Mouse (Mus musculus) layer of hippocampus, adult 9-10 months (tissue): ENCODE data around the gene Nckap1l.
"Not testable (repeated sequence)": the region's sequence is repeated elsewhere in the genome, so short reads cannot be mapped to it uniquely, and the experiment has no call there.

Source experiments
- DNase-seq: peaks from one replicate; pipeline ENCODE4 v3.0.0; 2022; ENCODE audit warnings: low spot score

The Nckap1l gene

DNA sequence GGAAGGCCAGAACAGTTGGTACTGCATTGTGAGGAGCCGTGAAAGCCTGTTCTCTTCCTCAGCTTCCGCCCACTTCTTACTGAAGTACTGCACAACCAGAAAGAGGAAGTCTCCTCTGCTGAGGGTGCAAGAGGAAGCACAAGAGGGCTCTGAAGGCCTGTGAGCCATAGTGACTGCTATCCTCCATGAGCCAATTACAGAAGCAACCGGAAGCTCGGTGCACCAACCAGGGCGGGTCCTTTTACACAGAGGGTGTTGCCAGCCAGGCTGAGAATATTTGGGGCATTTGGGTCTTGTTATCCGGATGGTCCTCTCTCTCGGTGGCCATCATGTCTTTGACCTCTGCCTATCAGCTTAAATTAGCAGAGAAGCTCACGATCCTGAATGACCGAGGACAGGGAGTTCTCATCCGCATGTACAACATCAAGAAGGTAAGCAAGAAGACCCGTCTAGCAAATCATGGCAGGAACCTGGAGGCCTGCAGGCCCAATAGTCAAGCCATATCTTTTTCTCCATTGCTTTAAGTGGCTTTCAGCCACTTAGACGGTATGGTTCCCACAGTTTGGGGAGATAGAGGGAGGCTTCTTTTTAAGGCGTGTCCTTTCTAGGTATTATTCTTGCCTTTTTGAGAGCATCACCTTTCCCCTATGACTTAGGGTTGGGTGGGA, at the start of gene Nckap1l:
Nckap1l (plus strand) TSS at position 244 of the 668 bp plus-strand sequence.
- DNase-seq, result peak; percentile 30

DNA sequence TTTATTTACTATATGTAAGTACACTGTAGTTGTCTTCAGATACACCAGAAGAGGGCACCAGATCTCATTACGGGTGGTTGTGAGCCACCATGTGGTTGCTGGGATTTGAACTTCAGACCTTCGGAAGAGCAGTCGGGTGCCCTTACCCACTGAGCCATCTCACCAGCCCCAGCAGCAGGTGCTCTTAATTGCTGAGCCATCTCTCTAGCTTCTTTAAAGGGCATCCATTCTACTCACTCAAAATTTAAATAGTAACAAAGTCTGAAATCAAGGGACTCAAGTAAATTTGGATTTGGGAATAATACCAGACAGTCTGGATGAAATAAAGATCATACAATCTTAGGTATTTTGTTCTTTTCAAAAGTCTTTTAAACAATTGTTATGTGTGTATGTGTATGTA, 48.0 kb upstream of the Nckap1l start:
- DNase-seq, result not testable (repeated sequence)

DNA sequence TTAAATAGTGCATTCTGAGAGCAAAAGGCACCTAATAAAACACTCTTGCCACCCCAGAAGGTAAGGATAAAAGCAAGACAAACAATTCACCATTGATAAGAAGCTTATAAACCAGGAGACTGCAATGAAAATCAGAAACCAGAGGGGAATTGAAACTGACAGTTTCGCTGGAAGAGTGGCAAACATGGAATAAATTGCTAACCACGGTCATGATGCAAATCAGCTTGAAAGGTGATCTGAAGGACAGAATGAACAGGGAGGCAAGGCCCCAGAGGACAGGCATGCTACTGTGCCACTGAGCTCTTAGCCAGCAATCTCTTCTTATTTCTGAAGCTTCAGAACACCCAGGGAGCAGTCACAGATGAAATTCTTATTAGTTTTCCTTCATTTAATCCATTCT, 26.6 kb upstream of the Nckap1l start:
- DNase-seq, result no peak

DNA sequence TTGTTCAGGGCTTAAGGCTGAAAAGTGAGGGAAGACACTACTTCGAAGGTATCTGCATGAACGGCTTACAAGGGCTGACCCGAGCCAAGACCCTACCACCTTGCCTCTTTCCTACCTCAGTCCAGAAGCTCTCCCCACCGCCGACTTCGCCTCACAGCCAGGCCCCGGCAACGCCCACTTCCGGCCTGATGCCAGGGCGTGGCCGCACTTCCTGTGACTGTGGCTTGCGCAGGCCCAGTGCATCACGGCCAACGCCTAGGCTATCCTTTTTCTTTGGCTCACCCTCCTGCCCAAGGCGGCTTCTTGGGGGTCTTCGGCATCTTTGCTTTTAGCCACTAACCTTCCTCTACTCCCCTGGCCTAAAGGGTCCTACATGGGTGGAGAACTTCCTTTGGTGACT, 23.4 kb upstream of the Nckap1l start, which contains the start of gene Gtsf1:
Gtsf1 (minus strand) TSS at position 230 of the 400 bp plus-strand sequence.
- DNase-seq, result no peak

DNA sequence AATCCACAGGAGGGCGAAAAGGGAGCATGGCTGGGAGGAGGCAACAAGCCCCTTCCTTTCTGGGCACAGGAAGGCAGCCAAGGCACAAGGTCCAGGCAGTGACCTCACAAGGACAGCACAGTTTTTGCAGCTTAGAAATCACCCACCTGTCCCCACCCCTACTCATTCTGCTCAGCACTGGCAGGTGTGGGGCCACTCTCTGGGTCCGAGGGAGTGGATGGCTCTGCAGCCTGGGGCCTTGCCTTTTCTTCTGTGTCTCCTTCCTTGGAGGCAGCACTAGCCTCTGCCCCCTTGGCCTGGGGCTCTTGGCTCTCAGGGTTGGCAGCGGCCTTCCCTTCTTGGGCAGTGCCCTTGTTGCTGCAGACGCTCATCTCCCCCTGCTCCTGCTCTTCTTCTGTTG, 7.6 kb upstream of the Nckap1l start:
- not testable (repeated sequence) for DNase-seq

DNA sequence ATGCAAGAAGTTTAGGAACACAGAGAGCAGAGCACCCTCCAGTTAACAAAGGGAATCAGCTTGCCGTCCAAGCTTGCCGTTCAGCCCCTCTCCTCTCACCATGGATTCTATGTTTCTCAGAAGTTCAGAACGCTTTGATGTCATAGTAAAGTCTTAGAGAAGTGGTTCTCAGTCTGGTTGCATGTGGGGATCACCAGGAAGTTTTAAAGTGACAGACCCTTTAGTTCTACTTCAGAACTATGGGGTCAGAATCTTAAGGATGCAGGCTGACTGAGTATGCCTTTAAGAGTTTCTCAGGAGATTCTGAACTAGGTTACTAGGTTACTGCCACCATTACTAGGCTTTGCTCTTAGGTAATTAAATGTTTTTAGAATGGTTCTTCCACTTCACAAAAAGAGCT, 5.2 kb upstream of the Nckap1l start, which contains the start of gene Gtsf2:
Gtsf2 (minus strand) TSS at position 101 of the 400 bp plus-strand sequence.
- no peak for DNase-seq

DNA sequence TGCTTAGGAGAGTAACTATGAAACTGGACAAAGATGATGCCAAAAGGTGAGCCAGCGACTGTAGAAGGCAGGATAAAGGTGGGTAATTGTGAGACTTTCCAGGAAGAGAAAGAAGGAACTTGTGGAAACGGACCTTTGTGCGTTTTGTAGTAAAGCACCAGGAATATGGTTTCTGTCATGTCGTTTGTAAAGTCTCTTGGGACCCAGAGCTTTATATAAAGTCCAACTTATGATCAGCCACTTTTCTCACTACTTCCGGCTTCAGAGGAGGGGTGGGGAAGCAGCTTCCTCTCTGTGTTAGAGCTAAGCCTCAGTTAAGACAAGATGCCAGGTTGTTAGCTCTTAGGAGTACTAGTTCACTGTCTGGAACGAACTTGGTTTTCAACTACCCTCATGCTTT, 855 bp downstream of the Nckap1l start:
- DNase-seq, result no peak

DNA sequence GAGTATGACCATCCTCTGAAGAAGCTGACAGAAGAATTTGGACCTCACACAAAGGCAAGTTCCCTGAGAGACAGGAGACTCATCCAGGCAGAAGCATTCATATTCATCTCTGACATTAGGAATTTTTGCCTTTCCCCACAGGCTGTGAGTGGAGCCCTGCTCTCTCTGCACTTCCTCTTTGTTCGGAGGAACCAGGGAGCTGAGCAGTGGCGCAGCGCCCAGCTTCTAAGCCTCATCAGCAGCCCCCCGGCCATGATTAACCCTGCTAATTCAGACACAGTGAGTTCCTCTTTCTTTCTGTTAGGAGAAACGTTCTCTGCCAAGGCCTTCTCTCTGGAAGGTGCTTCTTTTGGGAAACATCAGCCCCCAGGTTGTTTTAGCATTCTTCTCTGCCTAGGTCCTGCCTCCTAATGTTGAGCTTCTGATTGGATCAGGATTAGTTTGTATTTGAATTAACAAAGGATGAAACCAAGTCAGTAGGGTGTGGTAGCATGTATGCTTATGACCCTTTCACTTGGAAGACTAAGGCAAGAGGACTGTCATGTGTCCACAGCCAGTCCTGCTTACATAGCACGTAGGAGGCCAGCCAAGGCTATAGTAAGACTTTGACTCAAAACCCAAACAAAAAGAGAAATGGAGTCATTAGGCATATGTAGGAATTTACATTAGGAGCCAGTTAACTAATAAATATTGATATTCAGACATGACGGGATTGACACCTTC, 9.1 kb downstream of the Nckap1l start:
- DNase-seq, result no peak

DNA sequence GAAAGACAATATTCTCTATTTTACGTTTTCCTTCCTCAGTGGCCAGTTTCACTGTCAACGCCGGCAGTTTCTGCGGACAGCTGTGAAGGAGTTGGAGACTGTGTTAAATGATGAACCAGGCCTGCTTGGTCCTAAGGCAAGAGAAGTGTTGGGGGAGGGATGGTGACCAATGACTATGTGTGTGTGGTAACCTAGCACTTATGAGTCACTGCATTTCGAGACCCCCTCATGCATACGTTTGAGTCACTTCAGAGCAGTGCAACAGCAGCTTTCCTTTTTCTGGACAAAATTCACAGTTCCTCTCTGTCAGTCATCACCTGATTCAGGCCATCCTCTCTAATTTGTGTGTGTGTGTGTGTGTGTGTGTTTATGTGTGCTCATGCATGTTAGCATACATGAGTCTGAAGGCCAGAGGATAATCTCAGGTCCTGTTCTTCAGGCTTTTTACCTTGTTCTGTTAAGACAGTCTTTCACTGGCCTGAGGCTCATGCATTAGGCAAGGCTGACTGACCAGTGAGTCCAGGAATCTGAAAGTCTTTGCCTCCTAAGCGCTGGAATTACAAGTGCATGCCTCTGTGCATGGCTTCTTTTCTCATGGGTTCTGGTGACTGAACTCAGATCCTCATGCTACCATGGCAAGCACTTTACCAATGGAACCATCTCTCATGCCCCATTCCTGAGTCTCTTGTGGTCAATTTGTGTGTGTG, 18.0 kb downstream of the Nckap1l start:
- DNase-seq, result no peak

DNA sequence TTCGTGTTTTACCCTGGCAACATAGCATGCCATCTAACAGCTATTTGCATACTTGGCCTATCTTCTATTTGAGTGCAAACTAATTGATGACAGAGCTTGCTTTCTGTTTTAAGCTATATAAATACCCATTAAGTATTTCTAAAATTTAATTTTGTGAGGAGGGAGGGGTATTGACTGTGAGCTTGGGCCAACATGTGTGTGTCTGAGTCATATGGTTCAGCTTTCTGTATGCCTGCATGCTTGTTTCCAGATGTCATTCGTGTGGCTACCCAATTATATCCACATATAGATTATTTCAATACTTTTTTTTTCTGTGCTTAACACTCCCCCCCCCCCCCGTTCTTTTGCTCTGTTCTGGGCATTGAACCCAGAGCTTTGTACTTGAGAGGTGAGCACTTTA, 18.7 kb downstream of the Nckap1l start:
- no peak for DNase-seq

DNA sequence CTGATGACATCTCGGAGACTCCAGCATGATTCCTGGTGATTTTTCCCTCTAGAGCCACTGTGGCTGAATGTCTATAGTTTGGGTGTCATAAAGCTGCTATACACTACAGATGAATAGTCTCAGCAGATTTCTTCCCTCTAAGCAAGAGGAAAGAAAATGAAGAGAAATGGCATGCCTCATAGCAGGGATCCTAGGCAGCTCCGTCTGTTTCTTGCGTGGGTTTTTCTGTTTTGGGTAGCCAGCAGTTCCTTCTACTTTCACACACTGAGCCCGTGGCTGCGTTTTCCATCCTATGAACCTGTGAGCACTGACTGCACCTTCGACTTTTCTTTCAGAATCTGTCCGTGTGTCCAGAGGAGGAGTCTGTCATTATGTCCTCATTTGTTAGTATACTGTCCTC, 19.6 kb downstream of the Nckap1l start:
- DNase-seq, result no peak

DNA sequence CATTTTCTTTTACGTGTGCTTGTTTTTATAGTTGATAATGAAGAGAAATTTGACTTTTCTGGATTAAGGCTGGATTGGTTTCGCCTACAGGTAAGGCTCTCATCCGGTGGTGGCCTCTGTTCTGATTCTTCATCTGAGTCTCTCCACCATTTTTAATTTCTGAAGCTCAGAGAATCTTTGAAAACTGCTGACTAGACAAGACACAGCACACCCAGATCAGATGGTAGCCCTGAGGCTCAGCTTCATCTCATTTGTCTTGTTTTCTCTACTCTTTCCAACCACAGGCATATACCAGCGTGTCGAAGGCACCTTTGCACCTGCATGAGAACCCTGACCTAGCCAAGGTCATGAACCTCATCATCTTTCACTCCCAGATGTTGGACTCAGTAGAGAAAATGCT, 20.2 kb downstream of the Nckap1l start:
- DNase-seq, result no peak

DNA sequence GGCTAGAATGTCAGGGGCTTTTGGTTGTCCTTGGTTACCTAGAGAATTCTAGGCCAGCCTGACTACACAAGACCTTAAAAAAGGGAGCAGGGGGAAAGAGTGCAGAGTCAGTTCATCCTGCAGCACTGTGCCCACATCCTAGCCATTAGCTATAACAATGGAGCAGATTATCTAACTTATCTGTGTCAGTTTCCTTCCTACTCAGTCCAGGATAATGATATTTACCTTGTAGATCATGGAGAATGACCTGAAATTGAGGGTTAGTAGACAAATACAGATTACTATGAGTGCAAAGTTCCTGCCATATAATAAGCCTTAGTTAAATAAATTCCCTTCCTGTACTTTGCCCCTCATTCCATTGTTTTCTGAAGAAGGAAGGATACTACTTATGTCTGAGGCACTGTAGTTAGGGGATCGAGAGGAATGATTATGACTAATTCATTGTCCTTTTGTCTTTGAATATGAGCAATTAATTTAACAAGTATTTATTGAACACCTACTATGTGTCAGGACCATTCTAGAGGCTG, 25.5 kb downstream of the Nckap1l start:
- no peak for DNase-seq

DNA sequence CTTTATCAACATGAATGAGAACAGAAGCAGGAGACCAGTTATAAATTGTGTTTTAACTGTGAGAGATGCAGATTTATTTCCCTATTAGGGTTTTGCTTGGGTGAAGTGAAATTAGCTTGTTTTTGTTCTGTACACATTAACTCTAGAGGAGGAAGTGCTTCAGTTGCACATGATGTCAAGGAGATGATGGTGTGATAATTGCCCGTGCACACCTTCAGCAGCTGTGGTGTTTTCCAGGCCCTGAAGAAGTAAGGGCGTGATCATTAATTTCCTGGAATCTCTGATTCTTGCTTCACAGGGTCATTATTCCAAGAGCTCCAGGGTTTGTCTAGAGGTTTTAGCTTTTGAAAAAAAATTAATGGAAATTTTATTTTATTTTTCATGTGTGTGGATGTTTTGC, 26.5 kb downstream of the Nckap1l start:
- no peak for DNase-seq

DNA sequence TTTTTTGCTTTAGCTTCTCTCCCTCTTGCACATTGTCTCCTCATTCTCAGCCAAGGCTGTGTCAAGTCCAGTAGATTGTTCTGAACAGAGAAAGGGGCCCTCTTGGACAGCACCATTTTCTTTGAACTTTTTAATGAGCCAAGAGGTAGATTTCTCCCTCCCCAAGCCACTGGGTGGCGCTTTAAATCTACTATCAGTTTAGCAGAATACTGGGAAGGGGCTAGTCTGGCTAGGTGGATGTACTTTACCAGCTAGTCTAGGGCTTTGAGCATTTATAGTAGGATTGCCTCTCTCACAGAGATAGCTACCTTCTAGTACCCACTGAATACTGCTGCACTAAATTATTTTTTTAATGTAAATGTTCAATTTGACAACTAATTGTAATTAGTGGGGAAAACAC, 28.9 kb downstream of the Nckap1l start:
- no peak for DNase-seq

DNA sequence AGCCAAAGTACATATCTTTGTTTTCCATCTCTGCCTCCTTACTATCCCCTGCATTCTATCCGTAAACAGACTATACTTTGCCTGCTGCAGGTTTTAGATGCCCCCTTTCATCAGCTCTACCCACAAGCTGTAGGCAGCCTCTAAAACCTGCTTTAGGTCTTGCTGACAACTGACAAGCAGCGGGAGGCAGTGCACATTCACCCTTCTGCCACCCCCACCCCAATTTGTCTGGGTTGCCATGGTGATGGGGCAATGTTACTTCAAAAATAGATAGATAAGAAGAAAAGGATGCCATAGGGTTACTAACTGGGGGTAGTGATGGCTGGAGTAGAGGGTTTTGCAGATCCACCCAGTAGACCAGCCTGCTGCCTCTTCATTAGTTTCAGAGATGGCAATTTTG, 30.9 kb downstream of the Nckap1l start:
- DNase-seq, result no peak

DNA sequence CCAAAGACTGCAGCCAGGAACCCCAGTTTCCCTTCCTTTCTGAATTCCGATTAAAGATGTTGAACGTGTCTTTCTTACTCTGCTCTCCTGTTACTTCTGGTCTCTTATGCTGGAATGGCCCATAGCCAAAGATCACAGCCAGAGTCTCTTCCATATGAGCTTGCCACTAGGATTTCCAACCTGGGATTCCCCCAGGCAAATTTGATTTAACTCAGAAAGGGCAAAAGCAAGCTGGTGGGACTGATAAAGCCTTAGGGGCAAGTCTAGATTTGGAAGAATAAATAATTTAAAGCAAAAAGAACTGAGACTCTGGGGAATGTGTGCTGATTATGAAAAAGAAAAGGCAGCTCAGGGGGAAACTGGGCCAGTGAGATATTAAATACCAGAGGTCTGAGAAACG, 31.5 kb downstream of the Nckap1l start:
- DNase-seq, result no peak

DNA sequence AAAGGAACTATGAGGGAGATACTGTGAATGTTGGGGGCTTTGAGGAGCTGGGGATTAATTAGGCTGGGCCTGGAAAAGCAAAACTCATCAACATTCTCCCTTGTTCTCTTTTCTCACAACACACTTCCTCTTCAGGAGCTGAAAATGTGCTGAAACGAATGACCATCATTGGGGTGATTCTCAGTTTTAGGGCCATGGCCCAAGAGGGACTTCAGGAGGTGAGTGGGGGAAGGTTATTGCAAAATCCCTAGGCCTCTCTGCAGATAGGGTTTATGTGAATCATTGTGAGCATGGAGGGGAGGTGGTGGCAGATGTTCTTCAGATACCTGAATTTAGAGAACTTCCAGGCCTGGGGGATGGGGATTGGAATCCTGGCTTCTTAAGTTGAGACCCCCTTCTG, 33.1 kb downstream of the Nckap1l start:
- no peak for DNase-seq

DNA sequence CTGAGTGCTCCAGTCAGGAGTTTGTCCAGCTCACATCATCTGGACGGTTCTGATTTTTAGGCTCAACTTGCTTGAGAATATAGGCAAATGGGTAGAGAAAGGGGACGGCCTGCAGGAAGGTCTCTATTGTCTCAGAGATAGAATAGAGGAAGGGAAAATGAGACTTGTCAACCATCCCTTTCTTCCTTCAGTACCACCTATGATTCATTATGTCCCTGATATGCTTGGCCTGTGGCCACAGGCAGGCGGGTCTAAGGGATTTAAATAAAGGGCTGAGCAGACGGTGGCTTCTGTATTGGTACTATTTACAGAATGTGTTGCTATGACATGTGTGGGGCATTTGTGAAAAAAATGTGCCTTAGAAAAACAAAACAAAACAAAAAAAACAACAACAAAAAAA, 34.7 kb downstream of the Nckap1l start:
- no peak for DNase-seq

DNA sequence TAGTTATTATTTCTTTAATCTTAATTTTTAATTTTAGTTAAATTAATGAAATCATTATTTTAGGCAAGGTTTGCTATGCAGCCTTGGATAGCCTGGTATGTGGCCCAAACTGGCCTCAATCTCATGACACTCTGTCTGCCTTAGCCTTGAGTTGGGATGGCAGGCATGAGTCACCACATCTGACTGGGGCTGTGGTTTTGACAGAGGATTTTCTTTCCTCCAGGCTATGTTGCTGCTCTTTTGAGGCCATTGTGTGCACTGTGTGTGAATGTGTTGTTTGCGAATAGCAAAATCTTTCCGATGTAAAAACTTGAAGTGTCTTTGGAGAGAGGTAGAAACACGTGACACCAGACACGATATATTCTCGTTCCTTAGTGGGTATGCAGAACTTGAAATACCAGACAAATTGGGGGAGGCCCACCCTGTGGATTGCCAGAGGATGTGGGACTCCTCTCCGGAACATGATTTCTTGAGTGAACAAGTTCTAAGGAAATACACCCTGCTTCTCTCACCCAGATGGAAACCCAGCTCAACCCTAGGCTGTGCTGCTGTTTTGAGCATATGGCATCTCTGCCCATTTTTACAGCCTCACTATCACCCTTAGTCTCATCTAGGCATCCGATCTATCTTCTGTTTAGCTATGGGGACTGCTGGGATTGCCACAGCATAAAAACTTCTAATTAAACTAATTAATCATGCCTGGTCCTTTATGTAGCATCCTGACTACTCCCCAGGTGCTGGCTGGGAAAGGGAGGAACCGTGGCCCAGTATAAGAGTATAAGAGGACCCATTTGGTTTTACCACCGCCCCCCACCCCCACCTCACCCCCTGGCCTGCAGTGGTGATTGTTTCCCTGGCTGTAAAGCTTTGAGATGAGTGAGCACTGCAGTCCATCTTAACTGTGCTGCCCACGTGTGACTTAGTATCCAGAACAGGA, 42.9 kb downstream of the Nckap1l start:
- DNase-seq, result no peak

DNA sequence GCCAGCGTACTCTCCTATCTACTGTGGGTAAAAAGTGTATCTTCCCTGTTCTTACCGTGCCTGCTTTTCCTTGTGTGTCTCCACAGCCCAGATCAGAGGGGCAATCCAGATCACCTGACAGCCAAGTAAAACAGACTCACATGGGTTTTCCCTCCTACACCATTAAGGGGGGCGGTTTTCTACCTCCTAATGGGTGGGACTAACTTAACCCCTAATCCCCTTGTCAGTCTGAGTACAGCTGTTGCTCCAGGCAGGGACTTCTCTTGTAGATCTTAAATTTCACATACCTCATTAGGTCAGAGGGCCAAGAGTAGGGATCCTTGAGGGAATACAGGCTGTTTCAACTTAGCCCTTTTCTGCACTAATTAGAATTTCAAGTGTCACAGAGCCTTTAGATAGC, 44.6 kb downstream of the Nckap1l start:
- DNase-seq, result no peak

DNA sequence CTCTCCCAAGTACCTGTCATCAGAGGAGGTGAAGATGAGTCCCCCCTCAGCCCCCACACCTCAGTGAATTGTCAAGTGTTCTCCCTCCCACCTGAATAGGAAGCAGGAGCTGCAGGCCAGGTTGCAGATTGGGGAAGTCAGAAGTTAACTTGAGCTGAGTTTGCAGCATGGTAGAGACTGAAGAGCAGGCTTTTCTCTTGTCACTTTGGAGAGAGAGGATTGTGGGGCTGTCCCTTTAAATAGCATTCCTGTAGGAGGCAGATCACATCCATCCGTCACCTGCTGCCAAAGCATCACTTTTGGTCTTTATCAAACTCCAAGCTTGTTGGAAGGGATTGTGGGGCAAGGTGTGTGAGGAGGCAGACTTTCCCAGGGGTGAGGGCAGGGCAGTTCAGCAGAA, 47.1 kb downstream of the Nckap1l start:
- DNase-seq, result no peak
